Mouse (Mus musculus) lung, postnatal 0 days (tissue): ENCODE measurements around the gene Sertad1. TPM values are rescaled to one million over a fixed set of nuclear protein-coding genes. Genes with fewer than 3 reads are reported as not detected.
A peak's percentile ranks its signal among the peaks of the same experiment; 100 is the strongest.

Source experiments
- ATAC-seq: fragments of 200-750 bp; cut with Nextera tagmentation; 2 replicates; pipeline ENCODE4 v1.8.0; 2017; ENCODE audit warnings: moderate library complexity
- DNase-seq: peaks from one replicate; pipeline ENCODE4 v3.0.0-alpha.2; 2016; ENCODE audit warnings: low spot score
- H3K27ac ChIP-seq: fragments of 300-500 bp; sonication (generic); 2 replicates; pipeline ENCODE4 v1.5.1; 2014; ENCODE audit warnings: antibody characterized with exemption, mild to moderate bottlenecking, low read length, mixed read lengths
- H3K27me3 ChIP-seq: fragments of 300-500 bp; sonication (generic); replicated peaks from 2 replicates; pipeline ENCODE4 v1.6.1; 2014; ENCODE audit warnings: low read length, mixed read lengths; ENCODE audit not compliant: insufficient read depth
- H3K36me3 ChIP-seq: fragments of 300-500 bp; sonication (generic); 2 replicates; pipeline ENCODE4 v1.6.1; 2014; ENCODE audit warnings: low read length, mixed read lengths; ENCODE audit not compliant: insufficient read depth
- H3K4me1 ChIP-seq: fragments of 300-500 bp; sonication (generic); 2 replicates; pipeline ENCODE4 v1.6.1; 2014; ENCODE audit warnings: antibody characterized with exemption, low read depth, low read length, mixed read lengths; ENCODE audit not compliant: insufficient read depth
- H3K4me2 ChIP-seq: fragments of 300-500 bp; sonication (generic); replicated peaks from 2 replicates; pipeline ENCODE4 v1.6.1; 2014; ENCODE audit warnings: low read depth, mild to moderate bottlenecking, low read length, moderate library complexity, mixed read lengths
- H3K4me3 ChIP-seq: fragments of 300-500 bp; sonication (generic); 2 replicates; pipeline ENCODE4 v1.5.1; 2014; ENCODE audit warnings: low read depth, low read length
- H3K9ac ChIP-seq: fragments of 300-500 bp; sonication (generic); replicated peaks from 2 replicates; pipeline ENCODE4 v1.6.1; 2014; ENCODE audit warnings: low read depth, mild to moderate bottlenecking
- H3K9me3 ChIP-seq: fragments of 300-500 bp; sonication (generic); 2 replicates; pipeline ENCODE4 v1.6.1; 2016; ENCODE audit warnings: low read length, mixed read lengths
- CTCF ChIP-seq: IDR thresholded peaks from 2 replicates; pipeline ENCODE4 v1.5.1; 2016; ENCODE audit warnings: antibody characterized with exemption, mild to moderate bottlenecking
- EP300 ChIP-seq: IDR thresholded peaks from 2 replicates; pipeline ENCODE4 v1.6.1; 2016; ENCODE audit warnings: antibody characterized with exemption, mild to moderate bottlenecking, control low read depth
- WGBS: fragments of 180-500 bp; shearing (Covaris S2); extraction: QIAGEN DNeasy Blood & Tissue Kit; methylation state at CpG from one replicate; pipeline ENCODE4 v1.1.7; 2014; 5-methylcytosine and 5-hydroxymethylcytosine counted together
- polyA plus RNA-seq: library from polyadenylated mRNA; unstranded; fragments of >200 nt; fragmentation: Nextera tagmentation; extraction: Ambion mirVana; gene quantifications from 2 replicates; pipeline ENCODE4 v1.2.1, GENCODE M21; 2015

The Sertad1 gene
- polyA plus RNA-seq, 1 experiment from 2014 or later: 79.6 TPM

GRCm38 (mm10) chr7:27471390-27472120 lies 15.2 kb upstream of the Sertad1 start:
- H3K27me3 ChIP-seq: no peaks in the 10 kb centered on the region
- no peak overlapping the region for H3K9ac ChIP-seq
- no peak overlapping the region for H3K27ac ChIP-seq
- TF ChIP-seq CTCF (no peak), EP300 (no peak)
- no peak overlapping the region for H3K4me3 ChIP-seq
- no peak overlapping the region for H3K4me2 ChIP-seq
- WGBS: 84% methylated on average over 11 of the region's 11 CpGs
- no peaks in the 10 kb centered on the region for H3K36me3 ChIP-seq
- no peak for DNase-seq
- H3K4me1 ChIP-seq: peaks cover 8% of the 10 kb centered on the region; the same call in 1 of the 2 replicates
- no peaks in the 10 kb centered on the region for H3K9me3 ChIP-seq
- ATAC-seq: no peak

DNA sequence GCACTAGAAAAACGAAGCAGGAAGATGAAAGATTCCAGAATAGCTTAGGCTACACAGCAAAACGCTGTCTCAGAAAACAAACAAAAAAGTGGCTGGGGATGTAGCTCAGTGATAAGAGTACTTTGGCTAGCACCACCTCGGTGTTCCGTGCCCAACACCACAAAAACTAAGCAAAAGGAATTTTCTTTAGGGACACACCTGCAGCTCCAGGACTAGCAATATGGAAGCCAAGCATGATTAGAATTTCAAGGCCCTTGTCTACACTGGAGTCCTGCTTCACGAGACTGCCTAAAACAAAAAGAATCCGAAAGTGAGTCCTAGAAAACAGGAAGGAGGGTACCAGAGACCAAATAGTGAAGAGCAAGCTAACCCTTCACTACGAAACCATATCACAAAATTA lies 14.1 kb upstream of the Sertad1 start:
- ATAC-seq (no peak), DNase-seq (peak; percentile 61)
- no peaks in the 10 kb centered on the region for H3K9me3 ChIP-seq
- peak overlapping the region; percentile 94 for H3K4me3 ChIP-seq
- peaks cover 8% of the 10 kb centered on the region; the same call in 1 of the 2 replicates for H3K4me1 ChIP-seq
- H3K27ac ChIP-seq: peak overlapping the region; percentile 83
- peak overlapping the region; percentile 32 for H3K9ac ChIP-seq
- no peak for TF ChIP-seq EP300
- H3K27me3 ChIP-seq: no peaks in the 10 kb centered on the region
- H3K4me2 ChIP-seq: peak overlapping the region; percentile 78
- 7% methylated on average over 7 of the region's 7 CpGs for WGBS
- no peaks in the 10 kb centered on the region; the same call in 1 of the 2 replicates for H3K36me3 ChIP-seq

DNA sequence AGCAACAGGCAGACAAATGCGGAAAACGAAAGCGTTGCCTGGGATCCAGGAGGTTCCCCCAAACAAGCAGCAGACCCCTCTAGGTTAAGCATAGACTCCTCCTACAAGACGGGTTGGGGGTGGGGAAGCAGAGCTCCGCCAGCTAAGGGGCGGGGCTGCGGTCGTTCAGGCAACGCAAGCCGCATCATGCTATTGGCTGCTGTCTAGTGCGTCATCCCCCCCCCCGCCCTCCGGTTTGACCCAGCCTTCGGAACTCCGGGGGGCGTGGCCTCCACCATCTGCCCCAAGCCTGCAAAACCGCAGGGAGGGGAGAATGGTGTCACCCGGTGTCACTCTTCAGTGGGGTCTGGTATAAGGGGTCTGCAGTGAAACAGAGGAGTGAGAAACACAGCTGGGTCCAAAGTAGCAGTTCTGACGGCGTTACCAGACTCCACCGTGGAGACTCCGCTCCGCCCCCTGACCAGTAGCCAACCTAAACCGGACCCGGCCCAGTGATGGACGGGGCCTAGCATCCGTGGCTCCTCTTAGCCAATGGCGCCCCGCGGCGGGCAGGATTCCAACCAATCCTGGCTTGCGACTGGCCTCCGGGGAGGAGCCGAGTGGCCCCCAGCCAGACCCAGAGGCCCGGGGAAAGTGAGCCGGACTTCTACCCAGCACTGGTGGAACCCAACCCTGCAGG lies 13.4 kb upstream of the Sertad1 start, which contains the start of gene Sertad3:
Gene Sertad3, plus strand, starts transcription at position 613 of the 679 bp plus-strand sequence.
- Histone ChIP-seq H3K9me3 (no peaks in the 10 kb centered on the region), H3K27ac (peak within 1 kb of the TSS; percentile 97), H3K27me3 (no peaks in the 10 kb centered on the region), H3K36me3 (no peaks in the 10 kb centered on the region; the same call in 1 of the 2 replicates), H3K4me3 (peak within 1 kb of the TSS; percentile 94), H3K4me1 (peaks cover 8% of the 10 kb centered on the region; the same call in 1 of the 2 replicates), H3K9ac (peak within 1 kb of the TSS; percentile 81), H3K4me2 (peak within 1 kb of the TSS; percentile 78)
- TF ChIP-seq CTCF (no peak), EP300 (no peak)
- ATAC-seq (peak; percentile 90), DNase-seq (peak; percentile 99)
- under 1% methylated on average over 36 of the region's 36 CpGs for WGBS

DNA sequence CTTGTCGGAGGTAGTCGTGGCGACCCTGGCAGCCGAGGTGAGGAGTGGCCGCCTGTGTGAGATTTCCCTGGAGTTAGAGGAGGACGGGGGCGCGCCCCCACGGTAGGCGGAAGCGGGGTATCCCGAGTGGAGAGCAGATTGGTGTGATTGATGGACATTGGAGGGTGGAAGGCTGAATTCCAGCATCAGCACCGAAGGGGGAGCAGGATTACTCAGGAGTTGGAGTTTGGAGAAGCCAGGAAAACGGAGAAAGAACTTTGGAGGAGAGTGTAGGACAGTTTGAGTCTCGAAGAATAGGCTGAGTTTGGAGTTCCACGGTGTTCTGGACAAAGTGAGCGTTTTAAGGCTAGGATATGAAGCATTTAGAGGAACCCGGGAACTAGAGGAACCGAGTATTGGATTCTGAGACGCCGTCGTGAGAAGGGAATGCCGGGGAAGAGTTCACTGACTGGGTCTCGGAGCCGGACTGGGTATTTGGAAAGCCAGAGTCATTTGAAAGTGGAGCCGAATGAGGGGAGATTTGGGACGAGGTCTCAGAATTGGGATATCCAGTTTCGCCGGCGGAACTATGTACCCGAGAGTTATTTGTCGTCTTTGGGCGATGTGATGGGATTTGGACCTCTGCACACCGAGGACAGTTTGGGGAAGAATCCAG lies 12.7 kb upstream of the Sertad1 start:
- H3K4me1 ChIP-seq: peaks cover 8% of the 10 kb centered on the region; the same call in 1 of the 2 replicates
- H3K27ac ChIP-seq: peak overlapping the region; percentile 97
- peak overlapping the region; percentile 81 for H3K9ac ChIP-seq
- H3K9me3 ChIP-seq: no peaks in the 10 kb centered on the region
- no peaks in the 10 kb centered on the region for H3K27me3 ChIP-seq
- DNase-seq (peak; percentile 57), ATAC-seq (no peak; the same call in 1 of the 2 replicates)
- under 1% methylated on average over 34 of the region's 34 CpGs for WGBS
- peak; percentile 22; the same call in 1 of the 2 replicates for TF ChIP-seq CTCF
- TF ChIP-seq EP300: no peak
- peak overlapping the region; percentile 78 for H3K4me2 ChIP-seq
- no peaks in the 10 kb centered on the region; the same call in 1 of the 2 replicates for H3K36me3 ChIP-seq
- peak overlapping the region; percentile 94 for H3K4me3 ChIP-seq

GRCm38 (mm10) chr7:27474490-27474954 lies 12.2 kb upstream of the Sertad1 start:
- Histone ChIP-seq H3K9ac (peak overlapping the region; percentile 81), H3K4me2 (peak overlapping the region; percentile 78), H3K27me3 (no peaks in the 10 kb centered on the region), H3K9me3 (no peaks in the 10 kb centered on the region), H3K36me3 (no peaks in the 10 kb centered on the region; the same call in 1 of the 2 replicates), H3K4me1 (peaks cover 8% of the 10 kb centered on the region; the same call in 1 of the 2 replicates), H3K27ac (peak overlapping the region; percentile 97), H3K4me3 (peak overlapping the region; percentile 94)
- ATAC-seq (peak; percentile 90), DNase-seq (peak; percentile 100)
- TF ChIP-seq CTCF (peak; percentile 81), EP300 (no peak)
- under 1% methylated on average over 22 of the region's 23 CpGs for WGBS
